Mouse (Mus musculus) CH12F3 (cell line): ENCODE data around the gene Praf2.
"Not testable (repeated sequence)": the region's sequence is repeated elsewhere in the genome, so short reads cannot be mapped to it uniquely, and the experiment has no call there.

Source experiments
- in situ Hi-C: fragments of 300-500 bp; cut with MboI; formaldehyde crosslinking; loops from 2 replicates; pipeline ENCODE4 v1.14.3; 2020; ENCODE audit warnings: low sequenced_read_pairs

Gene Praf2

GRCm38 (mm10) chrX:7733571-7734156, 5.4 kb downstream of the Praf2 start:
- in situ Hi-C loops: no loop called here

GRCm38 (mm10) chrX:7739336-7740081, 11.3 kb downstream of the Praf2 start:
- in situ Hi-C loops: no loop called here

DNA sequence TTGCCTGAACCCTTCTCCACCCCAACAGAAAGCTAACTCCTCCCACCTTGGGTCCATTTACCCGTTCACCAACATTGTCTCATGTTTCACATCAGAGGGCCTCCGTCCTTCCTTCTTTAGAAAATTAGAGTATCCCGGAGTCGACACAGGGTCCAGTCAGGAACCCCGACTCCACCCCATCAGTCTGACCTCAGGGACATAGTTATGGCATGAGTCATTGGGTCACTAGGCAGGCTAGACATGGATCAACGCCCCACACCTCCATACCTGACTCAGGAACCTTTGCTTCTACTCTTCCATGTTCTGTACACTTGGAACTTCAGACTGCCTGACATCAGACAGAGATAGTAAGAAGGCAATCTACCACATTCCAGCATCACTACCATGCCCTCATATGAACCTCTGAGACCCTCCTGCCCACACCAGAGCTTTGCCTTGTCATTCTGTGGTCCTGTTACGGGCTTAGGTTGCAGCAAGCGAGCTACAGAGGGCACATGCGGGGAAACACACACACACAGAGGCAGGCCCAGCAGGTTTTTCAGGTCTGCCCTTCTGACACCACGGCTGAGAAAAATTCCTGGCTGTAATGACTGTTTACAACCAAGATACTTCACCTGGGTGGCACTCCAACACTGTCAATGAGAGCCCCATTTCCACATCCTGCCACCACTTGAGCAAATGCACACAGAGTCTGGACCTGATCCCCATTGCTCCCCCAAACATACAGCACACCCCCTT, 12.0 kb downstream of the Praf2 start:
- in situ Hi-C loops: no loop called here

- in situ Hi-C loops: no loop called here
Observed at GRCm38 (mm10) chrX:7741103-7741502, 12.9 kb downstream of the Praf2 start.

DNA sequence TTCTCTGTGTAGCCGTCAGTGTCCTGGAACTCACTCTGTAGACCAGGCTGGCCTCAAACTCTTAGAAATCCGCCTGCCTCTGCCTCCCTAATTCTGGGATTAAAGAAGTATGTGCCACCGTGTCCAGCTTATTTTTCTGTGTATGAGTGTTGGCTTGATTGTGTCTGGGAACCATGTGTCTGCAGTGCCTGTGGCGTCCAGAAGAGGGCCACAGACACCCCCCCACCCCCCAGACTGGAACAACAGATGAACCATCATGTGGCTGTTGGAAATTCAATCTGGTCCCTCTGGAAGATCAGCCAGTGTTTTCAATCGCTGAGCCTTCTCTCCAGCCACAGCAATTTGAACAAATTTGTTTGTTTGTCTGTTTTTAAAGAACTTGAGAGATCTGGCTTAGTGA, 15.2 kb downstream of the Praf2 start:
- in situ Hi-C loops: no loop called here

DNA sequence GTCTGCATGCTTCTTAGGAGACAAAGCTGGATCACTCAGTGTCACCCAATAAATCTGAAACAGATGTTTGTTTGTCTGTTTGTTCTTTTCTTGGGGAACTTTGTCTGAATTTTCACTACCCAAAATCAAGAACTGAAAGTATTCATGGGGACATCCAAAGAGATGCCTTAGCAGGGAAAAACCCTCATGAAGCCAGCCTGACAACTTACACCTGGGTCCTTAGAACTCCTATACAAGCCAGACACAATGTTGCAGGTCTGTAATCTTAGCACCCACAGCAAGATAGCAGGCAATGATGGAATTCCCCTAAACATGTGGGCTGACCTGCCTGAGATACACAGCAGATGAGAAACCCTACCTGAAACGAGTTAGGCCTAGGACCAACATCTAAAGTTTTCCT, 16.7 kb downstream of the Praf2 start:
- in situ Hi-C loops: no loop called here

DNA sequence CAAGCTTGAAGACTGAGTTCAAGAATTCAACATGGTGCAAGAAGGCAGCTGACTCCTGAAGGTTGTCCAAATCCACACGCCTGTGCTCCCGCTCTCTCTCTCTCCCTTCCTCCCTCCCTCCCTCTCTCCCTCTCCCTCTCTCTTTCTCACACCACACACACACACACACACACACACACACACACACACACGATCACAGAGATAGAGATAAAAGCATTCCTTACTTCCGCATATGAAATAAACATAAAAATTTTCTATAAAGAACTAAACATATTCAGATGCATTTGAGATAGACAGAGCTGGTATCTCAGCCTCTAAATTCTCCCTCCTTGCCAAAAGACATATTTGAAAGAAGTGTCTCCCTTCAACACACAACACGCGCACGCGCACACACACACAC, 17.2 kb downstream of the Praf2 start:
- in situ Hi-C loops: no loop called here

GRCm38 (mm10) chrX:7750432-7751116, 22.3 kb downstream of the Praf2 start, which contains the start of gene Ccdc120:
Ccdc120 (minus strand) TSS chrX:7750905.
- in situ Hi-C loops: no loop called here

DNA sequence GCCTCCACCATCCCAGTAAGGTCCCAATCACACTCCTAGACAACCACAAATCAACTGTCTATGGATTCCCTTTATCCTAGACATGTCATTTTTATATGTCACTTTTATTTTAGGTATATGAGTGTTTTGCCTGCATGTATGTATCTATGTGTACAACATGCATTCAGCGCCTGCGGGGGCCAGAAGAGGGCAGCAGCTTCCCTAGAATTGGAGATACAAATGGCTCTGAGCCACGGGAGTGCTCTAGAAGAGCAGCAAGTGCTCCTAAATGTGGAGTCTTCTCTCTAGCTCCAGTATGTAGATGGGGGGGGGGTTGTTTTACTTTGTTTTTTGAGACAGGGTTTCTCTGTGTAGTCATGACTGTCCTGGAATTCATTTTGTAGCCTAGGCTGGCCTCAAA, 25.4 kb downstream of the Praf2 start:
- in situ Hi-C loops: not testable (repeated sequence)

GRCm38 (mm10) chrX:7762137-7762920, 34.1 kb downstream of the Praf2 start, which contains the start of gene Tfe3:
Tfe3 (plus strand) TSS chrX:7762560.
- in situ Hi-C loops: no loop called here

DNA sequence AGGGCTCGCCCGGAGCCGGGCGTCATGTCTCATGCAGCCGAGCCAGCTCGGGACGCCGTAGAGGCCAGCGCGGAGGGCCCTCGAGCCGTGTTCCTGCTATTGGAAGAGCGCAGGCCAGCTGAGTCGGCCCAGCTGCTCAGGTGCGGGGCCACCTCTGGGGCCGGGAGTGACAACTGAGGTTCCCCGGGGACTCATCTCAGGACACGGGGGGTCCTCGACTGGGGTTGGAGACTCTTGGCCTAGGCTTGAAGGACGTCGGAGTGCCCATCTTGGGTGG, 34.6 kb downstream of the Praf2 start:
- in situ Hi-C loops: no loop called here

DNA sequence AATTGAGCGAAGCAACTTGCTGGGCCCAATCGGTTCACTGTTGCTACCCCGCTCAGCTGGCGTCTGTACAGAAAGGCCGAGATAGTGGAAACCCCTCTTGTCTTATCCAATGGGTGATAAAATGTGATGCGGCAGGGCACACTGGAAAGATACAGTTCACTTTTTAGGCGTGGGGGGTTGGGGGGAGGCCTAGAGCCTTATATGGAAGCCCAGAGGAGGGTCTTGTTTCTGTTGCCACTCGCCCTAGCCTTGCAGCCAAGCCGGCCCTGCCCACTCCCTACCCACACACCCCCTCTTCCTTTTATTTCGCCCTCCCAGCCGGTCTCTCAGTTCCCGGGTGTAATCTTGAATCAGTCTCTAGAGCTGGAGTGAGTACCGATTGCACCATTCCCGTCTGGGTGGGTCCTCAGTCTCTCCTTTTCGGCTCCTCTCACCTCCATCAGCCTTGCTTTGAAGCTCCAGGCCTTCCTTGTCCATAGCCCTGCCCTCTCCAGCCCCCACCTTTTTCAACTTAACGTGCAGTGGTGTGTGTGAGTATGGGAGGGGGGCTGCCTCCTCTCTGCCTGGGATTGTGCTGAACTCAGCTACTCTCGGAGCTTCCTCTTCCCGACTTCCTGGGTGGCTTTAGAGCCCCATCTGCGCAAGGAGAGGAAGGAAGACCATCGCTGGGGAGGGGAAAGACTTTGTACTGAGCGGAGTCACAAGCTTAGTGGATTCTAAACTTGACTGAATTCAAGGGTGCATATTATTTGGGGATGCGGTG, 35.6 kb downstream of the Praf2 start:
- in situ Hi-C loops: no loop called here

DNA sequence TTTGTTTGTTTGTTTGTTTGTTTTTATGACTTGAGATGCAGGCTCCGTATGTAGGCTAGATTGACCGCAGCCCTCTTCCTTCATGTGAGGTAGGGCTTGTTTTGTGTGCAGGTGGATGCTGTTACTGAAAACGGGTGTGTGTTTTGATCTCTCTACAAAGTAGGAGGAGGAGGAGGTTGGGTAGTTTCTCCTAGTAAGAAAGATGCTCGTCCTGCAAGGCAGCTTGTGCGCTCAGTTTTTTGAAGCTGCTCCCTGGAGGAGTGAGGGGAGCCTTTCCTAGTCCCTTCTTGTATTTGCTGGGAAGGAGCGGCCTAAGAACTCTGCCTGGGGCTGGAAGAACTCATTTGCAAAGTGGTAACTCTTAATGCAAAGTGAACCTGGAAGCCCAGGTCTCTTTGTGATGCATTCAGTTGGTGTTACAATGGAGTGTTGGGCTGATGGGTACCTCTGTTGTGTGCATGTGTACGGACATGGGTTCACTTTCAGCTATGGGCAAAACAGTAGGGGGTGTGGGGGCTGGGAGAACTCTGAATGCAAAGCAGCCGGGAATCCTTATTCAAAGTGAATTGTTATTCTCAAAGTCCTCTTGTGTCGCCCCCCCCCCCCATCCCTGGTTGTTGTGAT, 36.5 kb downstream of the Praf2 start:
- in situ Hi-C loops: no loop called here

DNA sequence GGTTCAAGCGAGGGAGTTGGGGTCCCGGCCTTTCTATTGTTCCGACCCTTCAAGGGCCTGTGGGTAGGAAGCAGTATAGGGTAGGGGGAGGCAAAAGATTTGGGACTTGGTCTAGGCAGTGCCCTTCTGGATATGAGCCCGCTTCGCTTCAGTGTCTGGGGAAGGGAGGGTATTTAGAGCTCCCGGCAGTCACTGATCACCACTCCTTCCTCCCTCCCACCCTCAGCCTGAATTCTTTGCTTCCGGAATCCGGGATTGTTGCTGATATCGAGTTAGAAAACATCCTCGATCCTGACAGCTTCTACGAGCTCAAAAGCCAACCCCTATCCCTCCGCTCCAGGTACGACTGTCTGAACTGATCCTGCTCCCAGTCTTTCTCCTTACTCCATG, 37.0 kb downstream of the Praf2 start:
- in situ Hi-C loops: no loop called here

DNA sequence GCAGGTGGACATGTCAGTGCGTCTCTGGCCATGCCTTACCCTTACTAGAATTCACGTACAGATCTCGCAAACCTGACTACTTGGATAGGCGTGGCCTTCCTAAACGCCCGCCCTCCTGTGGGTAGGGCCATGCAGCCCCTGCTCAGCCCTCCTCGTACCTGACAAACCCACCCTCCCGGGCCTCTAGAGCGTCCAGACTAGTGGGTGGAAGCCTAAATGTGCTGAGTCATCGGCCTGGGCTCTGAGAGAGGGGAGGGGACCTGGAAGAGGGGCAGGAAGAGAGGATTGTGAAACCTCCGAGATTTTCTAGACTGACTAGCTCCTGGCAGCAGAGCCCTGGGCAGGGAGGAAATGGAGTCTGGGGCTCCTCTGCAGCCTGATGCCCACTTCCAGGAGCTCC, 37.5 kb downstream of the Praf2 start:
- in situ Hi-C loops: no loop called here

DNA sequence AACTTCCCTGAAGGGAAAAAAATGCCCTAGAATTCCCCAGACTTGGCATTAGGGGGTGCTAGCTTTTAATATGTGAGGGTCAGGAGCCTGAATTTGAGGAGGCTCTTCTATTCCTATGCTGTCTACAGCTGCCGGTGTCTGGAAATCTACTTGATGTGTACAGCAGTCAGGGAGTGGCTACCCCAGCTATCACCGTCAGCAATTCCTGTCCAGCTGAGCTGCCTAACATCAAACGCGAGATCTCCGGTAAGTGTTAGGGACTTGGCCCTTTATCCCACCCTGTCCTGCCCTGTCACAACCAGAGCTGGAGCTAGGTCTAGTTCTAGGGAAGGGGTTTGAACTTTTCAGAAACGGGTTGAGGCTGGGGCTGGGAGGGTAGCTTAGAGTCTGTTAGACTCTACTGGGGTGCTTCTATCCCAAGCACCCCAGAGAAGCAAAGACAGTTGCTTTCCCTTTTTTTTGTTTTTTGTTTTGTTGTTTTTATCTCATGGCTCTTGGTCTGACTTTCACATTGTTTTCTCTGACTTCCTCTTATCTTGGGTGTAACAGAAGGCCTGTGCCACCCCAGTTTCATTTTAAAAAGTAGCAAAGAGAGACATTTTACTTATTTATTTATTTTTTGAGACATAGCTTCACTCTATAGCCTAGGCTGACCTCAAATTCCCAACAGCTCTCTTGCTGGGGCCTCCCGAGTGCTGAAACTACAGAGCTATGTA, 41.2 kb downstream of the Praf2 start:
- in situ Hi-C loops: no loop called here

DNA sequence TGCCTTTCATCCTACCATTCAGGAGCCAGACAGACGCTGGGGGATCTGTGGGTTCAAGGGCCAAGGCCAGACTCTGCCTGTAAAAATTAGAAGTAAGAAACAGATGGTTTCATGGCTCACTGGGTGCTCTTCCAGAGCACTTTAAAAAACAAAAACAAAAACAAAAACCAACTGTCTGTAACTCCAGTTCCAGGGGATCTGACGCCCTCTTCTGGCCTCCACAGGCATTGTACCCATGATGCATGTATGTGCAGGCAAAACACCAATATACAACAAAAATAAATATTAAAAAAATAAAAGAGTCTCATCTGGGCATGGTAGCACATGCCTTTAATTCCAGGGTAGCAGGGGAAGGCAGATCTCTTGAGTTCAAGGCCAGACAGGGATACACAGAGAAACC, 44.5 kb downstream of the Praf2 start:
- in situ Hi-C loops: no loop called here

DNA sequence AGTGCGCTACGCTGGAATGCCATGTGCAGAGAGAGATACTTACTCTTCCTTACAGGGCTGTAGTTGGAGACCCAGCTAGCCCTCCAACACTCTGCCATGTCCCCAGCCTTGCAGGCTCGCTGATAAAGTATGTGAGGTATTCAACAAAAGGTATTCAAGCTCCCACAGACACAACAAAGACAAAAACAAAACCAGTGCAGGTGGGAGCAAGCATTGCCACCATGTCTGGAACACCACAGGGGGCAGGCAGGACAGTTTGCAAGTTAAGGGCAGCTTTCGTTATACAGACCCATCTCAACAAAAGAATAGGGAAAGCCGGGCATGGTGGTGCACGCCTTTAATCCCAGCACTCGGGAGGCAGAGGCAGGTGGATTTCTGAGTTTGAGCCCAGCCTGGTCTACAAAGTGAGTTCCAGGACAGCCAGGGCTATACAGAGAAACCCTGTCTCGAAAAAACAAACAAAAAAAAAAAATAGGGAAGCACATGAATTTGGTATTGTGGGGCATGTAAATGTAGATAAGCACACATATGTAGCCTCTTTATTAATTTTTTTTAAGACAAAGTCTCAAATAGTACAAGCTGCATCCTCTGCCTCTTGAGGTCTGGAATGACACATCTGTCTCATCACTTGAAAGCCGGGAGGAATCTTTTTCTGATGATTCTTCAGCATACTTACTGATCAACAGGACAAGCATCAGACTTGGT, 47.4 kb downstream of the Praf2 start:
- in situ Hi-C loops: no loop called here
